Mouse (Mus musculus): ENCODE results near the gene Denr.

Denr gene

DNA sequence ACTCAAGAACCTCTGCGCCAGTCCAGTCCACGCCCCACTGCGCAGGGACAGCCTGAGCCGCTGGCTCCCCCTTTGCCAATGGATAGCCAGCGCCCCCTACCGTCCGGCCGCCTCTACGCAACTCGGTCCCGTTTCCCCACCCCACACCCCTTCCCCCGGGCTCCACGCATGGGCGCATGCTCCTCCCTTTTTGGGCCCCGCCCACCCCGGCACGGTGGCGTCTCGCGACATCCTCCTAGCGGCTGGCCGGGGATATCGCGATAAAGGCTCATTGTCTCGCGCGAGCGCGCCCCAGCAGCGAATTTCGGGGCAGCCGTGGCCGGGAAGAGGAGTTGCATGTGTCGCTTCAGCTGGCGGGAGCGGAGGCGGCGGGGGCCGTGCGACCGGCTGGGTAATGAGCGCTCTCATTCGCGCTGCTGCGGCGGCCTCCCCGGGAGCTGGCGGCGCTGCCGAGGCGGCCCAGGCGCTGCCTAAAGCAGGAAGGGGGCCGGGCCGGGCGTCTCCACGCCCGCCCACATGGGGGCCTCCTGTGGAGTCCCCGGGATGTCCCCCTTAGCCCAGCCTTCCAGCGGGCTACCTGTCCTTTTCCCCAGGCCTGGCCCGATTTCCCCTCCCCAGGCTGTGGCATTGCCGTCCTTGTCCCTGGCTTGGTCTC, at the start of gene Denr:
Gene Denr, plus strand, starts transcription at position 200 of the 655 bp plus-strand sequence.
- ATAC-seq (ENCODE audit: insufficient number of reproducible peaks, low FRiP score, low TSS enrichment) = peak; percentile 92

DNA sequence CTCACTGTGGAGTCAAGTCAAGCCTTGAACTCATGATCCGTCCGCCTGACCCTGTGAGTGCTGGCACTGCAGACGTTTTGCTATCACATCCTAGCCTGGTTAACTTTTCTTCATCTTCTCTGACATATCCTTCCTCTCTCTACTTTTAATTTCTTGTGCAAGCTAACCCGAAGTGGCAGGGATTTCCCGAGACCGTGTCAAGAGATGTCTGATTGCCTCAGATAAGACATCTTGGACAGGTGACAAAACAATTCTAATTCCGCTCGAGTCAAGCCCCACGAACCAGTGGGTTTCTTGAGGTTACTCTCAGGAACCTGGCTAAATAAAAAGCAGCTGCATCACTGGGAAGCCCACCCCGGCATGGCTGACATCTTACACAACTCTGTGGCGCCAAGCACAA, 48.2 kb upstream of the Denr start:
- ATAC-seq (ENCODE audit: insufficient number of reproducible peaks, low FRiP score, low TSS enrichment) = no peak

DNA sequence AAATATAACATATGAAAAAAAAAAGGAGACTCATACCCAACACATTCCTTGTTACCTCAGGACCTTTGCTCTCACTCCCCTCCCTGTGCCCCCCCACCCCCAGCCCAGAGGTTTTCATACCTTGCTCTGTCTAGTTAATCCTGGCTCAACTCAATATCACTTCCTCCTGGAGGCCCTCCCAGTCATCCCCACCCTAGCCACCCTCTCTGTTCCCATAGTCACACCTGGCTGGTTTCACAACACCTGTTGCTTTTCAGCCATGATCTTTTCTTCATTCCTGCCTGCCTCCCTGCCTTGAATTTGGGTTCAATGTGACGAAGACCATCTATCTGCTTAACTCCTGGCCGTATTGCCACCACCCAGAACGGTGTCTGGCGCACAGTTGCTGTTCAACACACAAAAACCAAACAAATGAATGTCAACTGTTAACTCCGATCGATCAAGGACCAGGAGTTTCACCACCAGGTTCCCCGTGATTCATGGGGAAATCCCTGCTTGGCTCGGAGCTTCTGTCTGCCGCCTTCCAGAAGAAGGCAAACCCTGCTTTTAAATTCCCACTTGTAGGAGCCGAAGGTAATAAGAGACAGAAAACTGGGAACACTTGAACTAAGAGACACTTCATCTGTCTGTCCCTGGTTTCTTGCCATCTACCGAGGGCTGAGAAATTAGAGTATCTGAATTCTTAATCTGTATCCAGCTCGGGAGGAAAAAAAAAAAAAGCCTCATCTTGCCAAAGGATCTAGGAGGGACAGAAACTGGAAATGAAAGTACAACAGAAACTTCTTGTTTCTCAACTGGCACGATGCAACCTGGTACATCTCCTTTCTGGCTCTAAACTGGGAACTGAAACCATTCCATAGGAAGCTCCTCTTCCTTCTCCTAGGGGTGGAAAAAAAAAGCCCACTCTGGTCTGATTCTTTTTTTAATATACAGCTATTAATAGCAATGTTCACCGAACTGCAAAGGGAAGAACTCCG, 44.3 kb upstream of the Denr start:
- no peak for ATAC-seq (ENCODE audit: insufficient number of reproducible peaks, low FRiP score, low TSS enrichment)

DNA sequence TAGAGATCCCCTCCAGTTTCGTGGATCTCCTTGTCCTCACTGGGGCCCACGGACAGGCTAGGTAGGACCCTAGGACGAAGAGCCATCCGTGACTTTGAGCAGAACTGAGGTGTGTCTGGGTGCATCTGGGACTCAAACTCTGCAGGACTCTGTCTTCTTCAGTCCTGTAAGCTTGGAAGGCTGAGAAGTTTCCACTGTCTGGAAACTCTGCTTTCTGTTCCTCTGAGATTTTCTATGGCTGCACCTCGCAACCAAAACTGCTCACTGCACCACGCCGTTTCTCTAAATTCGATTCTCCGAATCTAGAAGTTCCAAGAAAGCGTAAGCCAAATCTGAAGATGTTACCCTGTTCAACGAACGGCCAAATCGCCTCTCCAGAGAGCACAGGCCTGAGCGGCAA, 43.0 kb upstream of the Denr start:
- ATAC-seq (ENCODE audit: insufficient number of reproducible peaks, low FRiP score, low TSS enrichment) = no peak

DNA sequence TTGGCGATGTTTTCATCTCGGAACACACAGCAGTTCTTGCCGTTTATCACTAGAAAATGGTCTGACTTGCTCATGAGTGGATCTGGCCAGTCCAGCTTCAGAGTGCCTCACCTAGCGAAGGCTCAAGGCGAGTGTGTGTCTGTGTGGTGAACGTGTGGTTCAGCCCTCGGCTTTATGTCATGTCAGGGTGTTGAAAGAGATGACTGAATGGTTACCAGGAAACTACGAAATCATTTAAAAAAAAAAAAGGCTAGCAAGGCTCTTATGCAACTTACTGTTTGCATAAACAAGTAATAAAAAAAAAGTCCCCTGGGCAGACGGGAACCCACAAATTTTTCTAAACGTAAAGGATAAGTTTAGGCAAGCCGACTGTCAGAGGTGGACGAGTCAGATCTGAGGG, 41.6 kb upstream of the Denr start, which contains the start of gene Hcar2:
Gene Hcar2, minus strand, starts transcription at position 135 of the 400 bp plus-strand sequence.
- ATAC-seq (ENCODE audit: insufficient number of reproducible peaks, low FRiP score, low TSS enrichment) = no peak

DNA sequence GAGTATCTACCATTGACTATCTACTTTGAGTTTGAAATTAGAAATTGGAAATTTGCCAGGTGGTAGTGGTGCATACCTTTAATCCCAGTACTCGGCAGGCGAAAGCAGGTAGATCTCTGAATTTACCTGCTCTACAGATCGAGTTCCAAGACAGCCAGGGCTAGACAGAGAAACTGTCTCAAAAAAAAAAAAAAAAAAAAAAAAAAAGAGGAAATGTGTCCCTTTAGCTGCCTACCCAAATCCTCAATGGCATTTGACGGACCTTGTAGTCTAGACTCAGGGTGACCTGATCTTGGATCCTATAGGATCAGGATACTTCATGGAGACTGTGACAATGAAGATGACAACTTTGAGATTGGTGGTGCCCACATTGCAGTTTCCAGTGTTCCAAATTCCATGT, 40.5 kb upstream of the Denr start:
- no peak for ATAC-seq (ENCODE audit: insufficient number of reproducible peaks, low FRiP score, low TSS enrichment)

DNA sequence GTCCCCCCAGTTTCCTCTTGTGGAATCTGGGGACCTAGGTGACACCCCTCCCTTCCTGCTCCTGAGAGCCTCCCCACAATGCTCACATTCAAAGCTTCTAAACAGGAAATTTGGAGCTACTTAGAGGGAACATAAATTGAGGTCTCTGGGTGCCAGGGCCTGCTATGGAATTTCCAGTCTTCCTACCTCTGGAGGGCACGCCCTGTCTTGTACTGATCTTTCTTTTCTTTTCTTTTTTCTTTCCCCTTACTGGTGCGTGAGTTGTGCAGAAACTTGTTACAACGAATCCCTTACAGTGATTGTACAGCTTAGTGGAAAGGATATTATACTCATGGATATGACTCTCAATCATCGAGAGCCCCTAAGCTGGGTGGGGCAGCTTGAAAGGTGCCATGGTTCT, 37.4 kb upstream of the Denr start:
- ATAC-seq (ENCODE audit: insufficient number of reproducible peaks, low FRiP score, low TSS enrichment) = no peak

DNA sequence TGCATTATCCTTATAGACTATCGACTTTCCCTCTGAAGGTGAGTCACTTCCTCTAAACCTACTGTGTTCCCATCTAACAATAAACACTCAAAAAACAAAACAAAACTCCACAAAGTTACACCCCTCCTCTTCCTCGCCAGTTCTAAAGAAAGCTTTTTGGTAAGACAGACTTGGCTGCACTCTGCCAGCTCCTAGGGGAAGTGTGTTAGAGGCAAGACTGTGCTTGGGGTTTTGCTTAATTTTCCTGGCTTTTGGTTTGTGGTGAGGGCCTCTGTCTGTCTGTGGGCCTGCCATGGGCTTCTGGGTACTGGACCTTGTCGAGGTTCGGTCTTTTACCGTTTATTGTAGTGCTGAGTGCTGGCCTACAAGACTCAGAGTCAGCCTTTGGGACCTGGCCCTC, 32.8 kb upstream of the Denr start:
- ATAC-seq (ENCODE audit: insufficient number of reproducible peaks, low FRiP score, low TSS enrichment) = no peak

DNA sequence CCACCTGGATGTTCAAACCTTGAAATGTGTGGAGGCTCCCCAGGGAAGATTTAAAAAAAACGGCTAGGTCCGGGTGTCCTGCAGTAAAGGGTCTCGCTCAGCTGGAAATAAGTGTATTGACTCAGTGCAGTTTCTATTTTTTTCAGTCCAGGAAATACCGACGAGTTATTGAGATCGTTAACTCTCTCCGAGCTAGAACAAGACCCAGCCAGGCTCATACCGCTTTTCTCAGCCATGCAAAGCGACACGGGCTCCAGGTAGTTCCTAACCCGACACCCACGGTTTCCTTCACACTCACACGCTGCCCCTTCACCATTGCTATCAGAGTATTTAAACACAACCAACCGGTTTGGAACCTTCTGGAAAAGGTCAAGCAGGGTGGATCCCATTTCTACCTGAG, 28.9 kb upstream of the Denr start:
- ATAC-seq (ENCODE audit: insufficient number of reproducible peaks, low FRiP score, low TSS enrichment) = no peak

DNA sequence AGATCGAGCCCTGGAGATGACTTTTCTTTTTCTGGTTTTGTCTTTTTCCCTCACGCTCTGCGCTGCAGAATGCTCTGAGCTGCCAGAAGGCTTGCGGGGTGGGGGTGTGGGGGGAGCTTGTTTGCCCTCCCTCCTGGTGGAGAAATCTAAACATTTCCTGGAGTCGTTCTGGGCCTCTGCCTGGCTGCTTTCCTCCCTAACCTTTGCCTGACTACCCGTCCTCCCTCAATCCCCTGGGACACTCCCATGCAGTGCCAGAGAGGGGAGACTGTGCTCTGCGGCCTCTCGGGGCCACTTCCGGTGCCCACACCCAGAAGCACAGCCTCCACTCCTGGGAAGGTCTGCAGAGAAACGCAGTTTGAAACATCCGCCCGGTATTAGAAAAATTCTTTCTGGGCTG, 27.0 kb upstream of the Denr start, which contains the start of gene Hcar1:
Gene Hcar1, minus strand, starts transcription at position 93 of the 400 bp plus-strand sequence.
- no peak for ATAC-seq (ENCODE audit: insufficient number of reproducible peaks, low FRiP score, low TSS enrichment)

DNA sequence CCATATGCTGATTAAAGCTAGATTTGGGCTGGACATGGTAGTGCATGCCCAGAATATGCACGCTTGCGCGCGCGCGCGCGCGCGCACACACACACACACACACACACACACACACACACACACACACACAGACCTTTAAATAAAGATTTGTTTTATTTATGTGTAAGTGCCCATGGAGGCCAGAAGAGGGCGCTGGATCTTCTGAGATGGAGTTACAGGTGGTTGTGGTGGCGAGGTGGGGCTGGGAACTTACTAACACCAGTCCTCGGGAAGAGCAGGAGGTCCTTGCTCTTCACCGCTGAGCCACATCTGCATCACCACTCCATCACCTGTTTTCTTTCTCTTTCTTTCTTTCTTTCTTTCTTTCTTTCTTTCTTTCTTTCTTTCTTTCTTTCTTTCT, 26.2 kb upstream of the Denr start:
- no peak for ATAC-seq (ENCODE audit: insufficient number of reproducible peaks, low FRiP score, low TSS enrichment)

DNA sequence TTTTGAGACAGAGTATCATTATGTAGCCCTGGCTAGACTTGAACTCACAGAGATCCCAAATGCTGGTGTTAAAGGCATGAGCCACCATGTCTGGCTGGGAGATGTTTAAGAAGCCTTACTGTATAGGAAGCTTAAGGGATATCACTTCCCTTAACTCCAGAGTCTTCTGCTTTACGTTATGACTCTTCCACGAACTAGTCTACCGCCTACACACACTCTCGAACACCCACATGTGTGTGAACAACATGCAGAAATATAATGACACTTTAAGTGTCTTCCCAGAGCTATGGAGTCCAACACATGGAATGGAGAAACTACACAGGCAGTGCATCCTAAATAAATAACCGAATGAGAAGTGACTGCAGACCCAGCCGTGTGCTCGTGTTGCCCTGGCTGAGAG, 23.1 kb upstream of the Denr start:
- no peak for ATAC-seq (ENCODE audit: insufficient number of reproducible peaks, low FRiP score, low TSS enrichment)

DNA sequence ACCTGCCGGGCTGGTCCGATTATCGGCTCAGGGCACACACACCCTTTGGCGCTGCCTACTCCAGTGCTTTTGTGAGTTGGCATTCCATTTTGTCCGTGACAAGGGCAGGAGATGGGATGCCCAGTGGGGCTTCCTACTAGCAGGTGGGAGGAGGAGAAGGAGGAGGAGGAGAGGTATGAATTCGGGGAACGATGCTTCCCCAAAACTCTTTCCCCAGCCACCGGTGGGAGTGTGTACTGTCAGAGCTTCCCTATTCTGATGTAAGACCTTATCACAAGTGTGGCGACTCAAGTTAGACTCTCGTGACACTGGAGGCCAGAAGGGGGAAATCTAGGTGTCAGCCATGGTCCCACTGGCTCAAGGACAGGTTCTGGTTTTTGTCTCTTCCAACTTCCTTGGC, 22.6 kb upstream of the Denr start:
- ATAC-seq (ENCODE audit: insufficient number of reproducible peaks, low FRiP score, low TSS enrichment) = no peak

DNA sequence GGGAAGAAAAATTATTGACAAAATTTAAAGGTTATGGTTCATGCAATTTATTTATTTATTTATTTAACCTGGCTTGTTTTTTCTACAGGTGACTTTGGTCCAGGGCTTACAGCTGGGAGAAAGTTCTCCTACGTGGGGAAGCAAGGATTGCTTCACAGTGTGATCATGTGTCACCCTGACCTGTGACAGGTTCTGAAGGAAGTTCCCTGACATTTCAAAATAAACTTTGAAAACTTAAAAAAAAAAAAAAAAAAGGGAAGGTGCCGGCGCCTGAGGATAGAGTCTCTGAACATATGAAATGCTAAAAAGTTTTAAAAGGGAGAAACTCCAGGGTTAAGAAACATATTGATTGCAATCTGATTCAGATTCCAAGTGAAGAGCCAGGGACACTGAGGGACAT, 20.6 kb upstream of the Denr start:
- no peak for ATAC-seq (ENCODE audit: insufficient number of reproducible peaks, low FRiP score, low TSS enrichment)

DNA sequence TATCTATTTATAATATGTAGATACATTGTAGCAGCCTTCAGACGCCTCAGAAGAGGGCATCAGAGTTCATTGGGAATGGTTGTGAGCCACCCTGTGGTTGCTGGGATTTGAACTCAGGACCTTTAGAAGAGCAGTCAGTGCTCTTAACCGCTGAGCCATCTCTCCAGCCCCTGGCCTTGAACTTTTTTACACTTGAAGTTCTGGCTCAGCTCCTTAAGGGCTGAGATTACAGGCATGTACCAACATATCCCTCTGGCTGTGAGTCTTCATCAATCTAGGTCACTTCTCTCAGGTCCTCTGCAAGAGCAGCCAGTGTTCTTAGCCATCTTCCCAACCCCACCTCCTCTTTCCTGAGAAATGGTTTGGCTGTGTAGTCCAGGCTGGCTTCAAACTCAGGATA, 16.7 kb upstream of the Denr start:
- no peak for ATAC-seq (ENCODE audit: insufficient number of reproducible peaks, low FRiP score, low TSS enrichment)

DNA sequence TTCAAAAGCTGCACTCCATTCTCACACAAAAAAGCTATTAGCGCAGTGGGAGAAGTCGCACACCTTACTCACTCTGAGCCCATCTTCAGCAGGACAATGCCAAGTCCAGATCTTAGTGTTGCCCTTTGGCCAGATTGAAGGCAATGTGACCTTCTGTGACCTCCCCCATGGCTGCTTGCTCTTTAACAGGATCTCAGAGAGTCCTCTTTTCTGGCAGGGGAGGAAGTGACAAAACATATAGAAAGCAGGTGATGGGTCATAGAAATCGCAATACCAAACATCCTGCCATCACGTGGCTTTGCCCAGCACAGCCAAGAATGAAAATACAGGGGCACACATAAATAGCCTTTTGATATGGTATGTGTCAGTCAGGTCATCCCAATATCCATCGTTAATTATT, 16.0 kb upstream of the Denr start:
- ATAC-seq (ENCODE audit: insufficient number of reproducible peaks, low FRiP score, low TSS enrichment) = no peak

DNA sequence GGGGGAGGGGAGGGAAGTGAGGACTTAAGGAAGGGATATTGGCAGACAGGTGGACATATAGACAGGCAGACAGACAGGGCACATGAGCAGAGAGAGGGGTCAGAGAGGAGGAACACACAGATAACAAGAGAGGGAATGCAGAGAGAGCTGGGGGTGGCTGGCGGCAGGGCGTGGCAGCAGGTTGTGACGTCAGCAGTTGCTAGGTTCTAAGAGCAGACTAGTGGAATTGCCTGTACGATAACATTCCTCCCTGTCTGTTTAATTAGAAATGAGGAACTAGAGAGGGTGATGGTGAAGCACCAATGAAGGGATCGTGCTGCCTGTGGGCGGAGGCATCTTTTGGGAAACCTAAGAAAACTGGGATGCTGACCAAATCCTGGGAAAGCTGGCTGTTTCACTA, 15.3 kb upstream of the Denr start:
- no peak for ATAC-seq (ENCODE audit: insufficient number of reproducible peaks, low FRiP score, low TSS enrichment)

DNA sequence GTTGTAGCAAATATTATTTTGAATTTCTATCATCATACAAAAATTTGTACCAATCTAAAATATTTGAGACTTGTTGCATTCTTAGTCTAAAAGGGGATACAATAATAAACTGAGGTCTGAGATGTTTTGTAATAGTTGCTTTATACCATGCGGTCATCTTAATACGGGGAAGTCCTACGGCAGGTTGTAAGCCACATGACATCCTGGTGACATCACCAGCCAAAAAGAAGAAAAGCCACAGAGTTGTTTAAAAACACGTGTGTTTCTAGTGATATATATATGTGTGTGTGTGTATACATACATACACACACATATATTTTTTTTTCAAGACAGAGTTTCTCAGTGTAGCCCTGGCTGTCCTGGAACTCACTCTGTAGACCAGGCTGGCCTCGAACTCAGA, 13.5 kb upstream of the Denr start:
- ATAC-seq (ENCODE audit: insufficient number of reproducible peaks, low FRiP score, low TSS enrichment) = no peak

DNA sequence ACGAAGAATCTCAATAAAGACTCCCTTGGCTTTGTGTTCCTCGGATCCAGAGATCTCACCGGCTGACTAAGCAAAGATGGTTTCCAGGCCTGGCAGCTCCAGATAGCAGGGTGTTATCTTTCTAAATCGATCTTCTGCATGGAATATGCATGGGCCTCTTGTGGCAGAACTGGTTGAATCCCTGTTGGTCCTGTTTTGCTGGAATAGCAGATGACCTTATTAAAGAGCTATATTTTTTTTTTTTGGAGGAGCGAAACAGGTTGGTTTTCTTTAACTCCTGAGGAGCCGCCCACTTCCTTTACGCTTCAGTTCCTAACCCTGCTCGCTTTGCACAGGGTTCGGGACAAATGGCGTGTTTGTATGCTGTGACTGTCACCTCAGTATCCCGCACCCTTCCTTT, 10.6 kb upstream of the Denr start:
- no peak for ATAC-seq (ENCODE audit: insufficient number of reproducible peaks, low FRiP score, low TSS enrichment)

DNA sequence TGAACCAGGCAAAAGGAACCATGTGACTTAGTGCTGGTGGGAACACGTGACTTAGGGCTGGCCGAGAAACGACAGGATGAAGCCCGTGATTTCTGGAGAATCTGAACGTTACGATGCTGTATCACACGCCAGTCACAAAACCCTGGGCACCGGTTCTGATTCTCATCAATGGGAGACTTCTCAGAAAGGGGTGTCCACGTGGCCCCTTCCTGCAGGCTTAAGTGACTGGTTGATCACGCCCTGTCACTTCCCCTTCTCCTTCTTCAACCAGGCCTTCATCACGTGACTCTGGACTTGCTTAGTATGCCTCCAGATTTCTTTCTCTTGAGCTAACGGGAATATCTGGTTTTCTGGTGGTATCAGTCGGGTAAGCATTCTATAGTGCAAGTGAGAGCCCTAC, 9.6 kb upstream of the Denr start:
- no peak for ATAC-seq (ENCODE audit: insufficient number of reproducible peaks, low FRiP score, low TSS enrichment)

DNA sequence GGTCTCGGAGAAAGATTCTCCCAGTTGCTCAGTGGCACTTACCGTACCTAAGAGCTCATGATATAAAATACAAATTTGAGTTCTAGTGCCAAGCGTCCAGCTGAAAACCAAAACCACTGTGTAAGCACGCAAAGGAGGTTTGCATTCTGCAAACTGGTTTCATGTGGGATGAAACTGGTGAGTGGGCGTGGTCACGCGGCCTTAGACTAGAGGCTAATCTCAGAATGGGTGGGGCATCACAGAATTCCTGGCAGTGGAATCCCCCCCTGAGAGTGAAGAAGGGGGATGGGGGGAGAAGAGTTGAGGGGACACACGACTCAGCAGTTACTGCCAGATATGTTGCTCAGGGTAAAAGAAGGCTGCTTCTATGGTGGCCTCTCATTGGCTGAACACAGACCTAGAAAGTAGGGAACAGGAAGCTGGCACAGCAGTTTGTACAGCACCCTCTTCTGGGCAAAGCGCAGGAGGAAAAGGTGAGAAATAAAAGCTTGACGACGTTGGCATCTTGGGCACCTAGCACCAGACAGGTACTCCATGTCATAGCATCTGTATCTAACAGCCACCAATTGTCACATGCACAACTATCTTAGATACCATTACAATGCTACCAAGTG, 2.8 kb upstream of the Denr start:
- no peak for ATAC-seq (ENCODE audit: insufficient number of reproducible peaks, low FRiP score, low TSS enrichment)

All from cerebellum, adult (tissue).